Mouse (Mus musculus): ENCODE measurements around the gene Klhl22. TPM values are rescaled to one million over a fixed set of nuclear protein-coding genes. Genes with fewer than 3 reads are reported as not detected.

The Klhl22 gene
- polyA plus RNA-seq, 1 experiment from 2014 or later: 86.0 TPM

DNA sequence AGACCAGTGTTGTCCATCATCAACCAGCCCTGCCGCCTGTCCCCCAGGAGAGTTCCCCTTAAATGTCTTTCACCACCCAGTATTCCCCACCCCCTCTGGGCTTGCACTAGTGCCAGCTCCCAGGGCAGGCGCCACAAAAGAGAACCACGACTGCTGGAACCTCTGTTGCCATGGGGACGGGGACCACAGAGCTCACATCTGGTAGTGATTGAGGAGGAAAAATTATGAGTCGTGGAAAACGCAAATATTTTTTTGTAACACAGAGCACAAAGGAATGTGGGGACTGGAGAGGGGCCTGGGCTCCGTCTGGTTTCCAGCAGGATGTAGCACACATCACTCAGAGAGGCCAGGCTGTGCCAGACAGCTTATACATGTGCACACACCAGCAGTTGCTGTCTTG, 50.3 kb downstream of the Klhl22 start:
- peaks cover 24% of the 10 kb centered on the region for H3K27me3 ChIP-seq (ENCODE audit: control insufficient read depth, insufficient read depth, low read depth, low read length)
- peaks cover 19% of the 10 kb centered on the region for H3K4me1 ChIP-seq (ENCODE audit: control insufficient read depth, insufficient read depth, low read length)
- no peaks in the 10 kb centered on the region for H3K36me3 ChIP-seq (ENCODE audit: control insufficient read depth, insufficient read depth, low read length)
- no peak overlapping the region for H3K4me3 ChIP-seq (ENCODE audit: low read depth, low read length)
- H3K27ac ChIP-seq (ENCODE audit: low read length): peak overlapping the region; percentile 23; the same call in 1 of the 2 replicates
- no peak for ATAC-seq
- H3K9me3 ChIP-seq (replicated peaks; ENCODE audit: control insufficient read depth, low read length, poor library complexity, severe bottlenecking): no peaks in the 10 kb centered on the region
- H3K4me2 ChIP-seq (ENCODE audit: low read length): peak overlapping the region; percentile 12; the same call in 1 of the 2 replicates
- H3K9ac ChIP-seq (ENCODE audit: low read depth, low read length): 0 out of 2 replicates have a peak overlapping the region, but pooled peaks have one; percentile 20
- WGBS: 17% methylated on average over 7 of the region's 7 CpGs

DNA sequence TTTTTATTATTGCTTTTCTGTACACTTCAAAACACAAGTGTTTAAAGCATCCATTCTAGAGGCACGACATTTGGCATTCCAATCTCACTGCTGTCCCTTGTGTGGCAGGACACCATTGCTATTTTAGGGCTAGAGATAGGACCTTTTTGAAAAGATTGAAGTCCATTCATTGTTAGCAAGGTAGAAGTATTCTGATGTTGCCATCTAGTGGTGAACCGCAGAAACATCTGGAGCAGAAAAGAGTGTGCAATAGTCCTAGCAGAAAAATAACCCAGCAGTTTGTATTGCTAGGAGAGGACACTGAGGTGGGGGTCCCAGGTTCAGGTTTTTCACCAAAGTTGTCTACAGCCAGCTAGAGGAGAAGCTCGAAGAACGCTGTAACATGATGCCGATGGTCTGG, 52.7 kb downstream of the Klhl22 start:
- no peaks in the 10 kb centered on the region for H3K36me3 ChIP-seq (ENCODE audit: control insufficient read depth, insufficient read depth, low read length)
- peaks cover 27% of the 10 kb centered on the region for H3K4me1 ChIP-seq (ENCODE audit: control insufficient read depth, insufficient read depth, low read length)
- H3K27me3 ChIP-seq (ENCODE audit: control insufficient read depth, insufficient read depth, low read depth, low read length): peaks cover 12% of the 10 kb centered on the region
- H3K4me3 ChIP-seq (ENCODE audit: low read depth, low read length): no peak overlapping the region
- H3K27ac ChIP-seq (ENCODE audit: low read length): no peak overlapping the region
- H3K4me2 ChIP-seq (ENCODE audit: low read length): no peak overlapping the region
- 8% methylated on average over 5 of the region's 5 CpGs for WGBS
- H3K9ac ChIP-seq (ENCODE audit: low read depth, low read length): no peak overlapping the region
- no peaks in the 10 kb centered on the region for H3K9me3 ChIP-seq (replicated peaks; ENCODE audit: control insufficient read depth, low read length, poor library complexity, severe bottlenecking)
- ATAC-seq: no peak

DNA sequence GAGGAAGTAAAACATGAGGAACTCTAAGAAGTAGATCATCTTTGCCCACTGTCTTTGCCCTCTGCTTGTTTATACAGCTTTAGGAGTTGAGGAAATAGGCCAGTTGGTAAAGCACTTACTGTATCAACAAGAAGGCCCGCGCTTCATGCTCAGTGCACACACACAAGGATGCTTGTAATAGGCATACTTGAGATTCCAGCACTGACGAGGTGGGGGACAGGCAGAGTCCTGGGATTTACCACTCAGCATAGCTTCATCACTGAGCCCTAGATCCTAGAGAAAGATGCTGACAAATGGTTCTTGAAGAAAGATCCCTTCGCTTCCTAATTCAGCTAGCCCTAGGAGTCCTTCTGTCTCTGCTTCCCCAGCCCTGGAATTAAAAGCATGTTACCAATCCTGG, 53.8 kb downstream of the Klhl22 start:
- WGBS: 56% methylated on average over 4 of the region's 4 CpGs
- H3K4me1 ChIP-seq (ENCODE audit: control insufficient read depth, insufficient read depth, low read length): peaks cover 22% of the 10 kb centered on the region
- ATAC-seq: no peak
- H3K4me2 ChIP-seq (ENCODE audit: low read length): no peak overlapping the region
- no peaks in the 10 kb centered on the region for H3K36me3 ChIP-seq (ENCODE audit: control insufficient read depth, insufficient read depth, low read length)
- H3K27ac ChIP-seq (ENCODE audit: low read length): no peak overlapping the region
- no peaks in the 10 kb centered on the region for H3K9me3 ChIP-seq (replicated peaks; ENCODE audit: control insufficient read depth, low read length, poor library complexity, severe bottlenecking)
- H3K4me3 ChIP-seq (ENCODE audit: low read depth, low read length): no peak overlapping the region
- peaks cover 12% of the 10 kb centered on the region for H3K27me3 ChIP-seq (ENCODE audit: control insufficient read depth, insufficient read depth, low read depth, low read length)
- H3K9ac ChIP-seq (ENCODE audit: low read depth, low read length): no peak overlapping the region

DNA sequence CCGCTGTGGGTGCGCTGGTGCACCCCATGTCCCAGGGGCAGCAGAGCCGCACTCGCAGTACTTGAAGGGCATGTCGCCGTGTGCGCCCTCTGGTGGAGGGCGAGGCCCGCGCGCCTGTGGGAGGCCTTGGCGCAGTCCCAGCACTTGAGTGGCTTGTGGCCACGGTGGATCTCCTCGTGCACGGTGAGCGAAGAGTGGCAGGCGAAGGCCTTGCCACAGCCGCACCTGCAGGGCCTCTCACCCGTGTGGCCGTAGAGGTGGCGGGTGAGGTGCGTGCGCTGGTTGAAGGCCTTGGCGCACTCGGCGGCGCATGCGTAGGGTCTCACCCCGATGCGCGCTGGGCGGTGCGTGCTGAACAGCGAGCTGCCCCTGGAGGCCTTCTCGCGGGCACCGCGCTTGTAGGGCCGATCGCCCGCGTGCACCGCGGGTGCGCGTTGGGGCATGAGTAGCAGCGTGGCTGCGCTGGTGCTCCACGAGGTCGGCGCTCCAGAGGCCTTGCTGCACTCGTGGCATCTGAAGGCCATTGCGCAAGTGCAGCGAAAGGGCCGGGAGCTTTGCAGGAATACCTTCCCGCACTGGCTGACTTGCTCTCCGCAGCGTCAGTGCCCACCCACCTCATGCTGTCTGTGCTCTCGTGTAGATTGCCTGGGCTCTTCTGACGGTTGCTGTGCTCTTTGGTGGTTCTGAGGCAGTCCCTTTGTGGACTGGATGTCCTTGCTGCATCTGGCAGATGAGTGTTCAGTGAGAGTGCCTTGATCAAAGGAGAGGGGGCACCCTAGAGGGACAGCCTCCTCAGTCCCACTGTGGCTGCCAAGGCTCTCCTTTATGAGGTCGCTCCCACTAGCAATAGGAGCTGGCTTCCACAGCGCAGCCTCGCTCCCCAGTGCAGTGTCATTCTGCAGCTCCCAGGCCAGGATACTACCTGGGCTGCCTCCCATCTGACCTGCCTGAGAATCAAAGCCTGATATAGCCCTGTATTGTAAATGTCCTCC, 56.3 kb downstream of the Klhl22 start:
- Histone ChIP-seq H3K36me3 (ENCODE audit: control insufficient read depth, insufficient read depth, low read length) (no peaks in the 10 kb centered on the region), H3K4me1 (ENCODE audit: control insufficient read depth, insufficient read depth, low read length) (peaks cover 14% of the 10 kb centered on the region), H3K9ac (ENCODE audit: low read depth, low read length) (peak overlapping the region; percentile 74), H3K4me2 (ENCODE audit: low read length) (peak overlapping the region; percentile 85), H3K27me3 (ENCODE audit: control insufficient read depth, insufficient read depth, low read depth, low read length) (peaks cover 12% of the 10 kb centered on the region), H3K4me3 (ENCODE audit: low read depth, low read length) (peak overlapping the region; percentile 60), H3K27ac (ENCODE audit: low read length) (peak overlapping the region; percentile 81), H3K9me3 (replicated peaks; ENCODE audit: control insufficient read depth, low read length, poor library complexity, severe bottlenecking) (no peaks in the 10 kb centered on the region)
- 2% methylated on average over 62 of the region's 63 CpGs for WGBS
- peak; percentile 90 for ATAC-seq

DNA sequence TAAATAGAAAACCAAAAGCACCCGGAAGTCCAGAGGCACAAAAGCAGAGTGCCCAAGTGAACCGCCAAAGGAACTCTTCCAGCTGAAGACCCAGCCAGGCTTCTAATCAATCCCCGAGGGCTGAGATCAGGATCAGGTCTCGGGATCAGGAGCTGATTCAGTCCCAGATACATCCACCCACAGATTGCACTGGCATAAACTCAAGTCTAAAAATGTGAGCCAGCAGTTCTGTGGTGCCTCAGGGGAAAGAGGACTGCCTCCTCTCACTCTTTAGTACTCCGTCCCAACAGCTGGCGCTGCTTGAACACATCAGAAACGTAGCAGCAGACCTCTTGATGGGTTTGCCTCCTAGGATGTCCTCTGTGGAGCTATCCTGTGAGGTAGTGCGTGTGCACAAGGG, 57.1 kb downstream of the Klhl22 start:
- no peak overlapping the region for H3K27ac ChIP-seq (ENCODE audit: low read length)
- no peaks in the 10 kb centered on the region for H3K36me3 ChIP-seq (ENCODE audit: control insufficient read depth, insufficient read depth, low read length)
- H3K27me3 ChIP-seq (ENCODE audit: control insufficient read depth, insufficient read depth, low read depth, low read length): peaks cover 9% of the 10 kb centered on the region
- no peak for ATAC-seq
- peak overlapping the region; percentile 74 for H3K9ac ChIP-seq (ENCODE audit: low read depth, low read length)
- peaks cover 14% of the 10 kb centered on the region for H3K4me1 ChIP-seq (ENCODE audit: control insufficient read depth, insufficient read depth, low read length)
- 81% methylated on average over 8 of the region's 8 CpGs for WGBS
- H3K4me2 ChIP-seq (ENCODE audit: low read length): peak overlapping the region; percentile 85
- H3K9me3 ChIP-seq (replicated peaks; ENCODE audit: control insufficient read depth, low read length, poor library complexity, severe bottlenecking): no peaks in the 10 kb centered on the region
- no peak overlapping the region for H3K4me3 ChIP-seq (ENCODE audit: low read depth, low read length)

DNA sequence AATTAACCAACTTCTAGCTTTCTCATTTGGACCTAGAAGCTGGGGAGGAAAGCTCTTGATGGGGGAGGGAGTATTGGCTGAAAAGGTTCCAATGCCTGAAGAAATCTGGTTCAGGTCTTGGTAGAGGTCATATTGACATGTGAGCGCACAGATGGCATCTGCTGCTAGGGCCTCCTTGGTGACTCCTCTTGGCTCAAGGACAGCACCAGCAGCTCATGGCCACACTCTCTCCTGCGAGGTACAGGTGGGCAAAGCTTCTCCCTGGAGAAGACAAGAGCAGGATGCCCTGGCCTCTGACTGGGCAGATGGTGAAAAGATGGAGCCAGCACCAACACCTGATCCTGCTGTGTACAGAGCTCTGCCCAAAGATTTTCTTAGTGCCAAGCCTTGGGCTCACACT, 67.1 kb downstream of the Klhl22 start:
- H3K4me1 ChIP-seq (ENCODE audit: control insufficient read depth, insufficient read depth, low read length): no peaks in the 10 kb centered on the region
- H3K9ac ChIP-seq (ENCODE audit: low read depth, low read length): no peak overlapping the region
- no peak overlapping the region for H3K4me3 ChIP-seq (ENCODE audit: low read depth, low read length)
- H3K27ac ChIP-seq (ENCODE audit: low read length): no peak overlapping the region
- no peaks in the 10 kb centered on the region for H3K36me3 ChIP-seq (ENCODE audit: control insufficient read depth, insufficient read depth, low read length)
- no peaks in the 10 kb centered on the region for H3K9me3 ChIP-seq (replicated peaks; ENCODE audit: control insufficient read depth, low read length, poor library complexity, severe bottlenecking)
- no peak for ATAC-seq
- peaks cover 11% of the 10 kb centered on the region for H3K27me3 ChIP-seq (ENCODE audit: control insufficient read depth, insufficient read depth, low read depth, low read length)
- H3K4me2 ChIP-seq (ENCODE audit: low read length): no peak overlapping the region
- 83% methylated on average over 2 of the region's 2 CpGs for WGBS

DNA sequence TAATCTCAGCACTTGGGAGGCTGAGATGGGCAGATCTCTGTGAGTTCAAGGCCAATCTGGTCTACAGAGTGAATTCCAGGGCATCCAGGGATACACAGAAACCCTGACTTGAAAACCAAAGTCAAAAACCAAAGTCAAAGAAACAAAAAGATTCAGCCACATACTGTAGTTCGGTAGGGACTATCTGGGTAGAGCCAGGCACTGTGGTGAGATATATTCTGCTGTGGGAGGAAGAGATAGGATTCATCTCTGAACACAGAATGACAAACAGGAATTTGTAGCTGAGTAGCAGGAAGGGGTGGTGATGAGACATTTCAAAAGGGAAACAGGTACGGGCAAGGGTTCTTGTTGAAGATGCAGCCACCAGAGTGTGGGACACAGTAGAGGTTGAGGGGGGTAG, 68.8 kb downstream of the Klhl22 start:
- no peak for ATAC-seq
- Histone ChIP-seq H3K4me3 (ENCODE audit: low read depth, low read length) (no peak overlapping the region), H3K4me1 (ENCODE audit: control insufficient read depth, insufficient read depth, low read length) (peaks cover 5% of the 10 kb centered on the region; the same call in 1 of the 2 replicates), H3K4me2 (ENCODE audit: low read length) (no peak overlapping the region), H3K36me3 (ENCODE audit: control insufficient read depth, insufficient read depth, low read length) (no peaks in the 10 kb centered on the region), H3K9me3 (replicated peaks; ENCODE audit: control insufficient read depth, low read length, poor library complexity, severe bottlenecking) (no peaks in the 10 kb centered on the region), H3K9ac (ENCODE audit: low read depth, low read length) (no peak overlapping the region), H3K27ac (ENCODE audit: low read length) (no peak overlapping the region), H3K27me3 (ENCODE audit: control insufficient read depth, insufficient read depth, low read depth, low read length) (peaks cover 18% of the 10 kb centered on the region)
- 93% methylated on average over 2 of the region's 2 CpGs for WGBS

DNA sequence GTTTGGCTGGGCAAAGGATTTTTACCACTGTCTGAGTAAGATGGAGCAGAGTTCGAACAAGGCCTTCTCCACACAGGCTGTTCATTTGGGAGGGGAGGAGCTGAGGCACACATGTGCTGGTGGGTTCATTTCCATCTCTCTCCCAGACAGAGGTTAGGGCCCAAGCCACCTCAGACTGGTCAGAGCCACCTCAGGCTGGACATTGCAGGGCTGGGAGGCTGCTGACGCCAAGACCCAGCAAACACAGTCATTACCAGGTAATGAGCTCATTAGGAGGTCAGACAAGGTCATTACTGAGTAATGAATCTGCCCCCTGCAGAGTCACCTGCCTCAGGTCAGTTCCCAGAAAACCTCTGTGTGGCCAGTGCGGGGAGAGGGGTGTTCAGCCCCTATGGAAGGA, 69.4 kb downstream of the Klhl22 start:
- ATAC-seq: no peak
- H3K4me1 ChIP-seq (ENCODE audit: control insufficient read depth, insufficient read depth, low read length): peaks cover 5% of the 10 kb centered on the region; the same call in 1 of the 2 replicates
- peaks cover 18% of the 10 kb centered on the region for H3K27me3 ChIP-seq (ENCODE audit: control insufficient read depth, insufficient read depth, low read depth, low read length)
- no peaks in the 10 kb centered on the region for H3K36me3 ChIP-seq (ENCODE audit: control insufficient read depth, insufficient read depth, low read length)
- no peak overlapping the region for H3K27ac ChIP-seq (ENCODE audit: low read length)
- H3K4me3 ChIP-seq (ENCODE audit: low read depth, low read length): no peak overlapping the region
- no peaks in the 10 kb centered on the region for H3K9me3 ChIP-seq (replicated peaks; ENCODE audit: control insufficient read depth, low read length, poor library complexity, severe bottlenecking)
- H3K4me2 ChIP-seq (ENCODE audit: low read length): no peak overlapping the region
- 53% methylated on average over 3 of the region's 3 CpGs for WGBS
- no peak overlapping the region for H3K9ac ChIP-seq (ENCODE audit: low read depth, low read length)

Data from midbrain, embryonic 16.5 days (tissue).